Mouse (Mus musculus) ES-Bruce4 (cell line): ENCODE data around the gene Sh3gl3. TPM values are rescaled to one million over a fixed set of nuclear protein-coding genes. Genes with fewer than 3 reads are reported as not detected.
A peak's percentile ranks its signal among the peaks of the same experiment; 100 is the strongest.

Source experiments
- H3K27ac ChIP-seq: 2 replicates; pipeline ENCODE4 v1.5.1; 2012; ENCODE audit warnings: low read length, inconsistent platforms; ENCODE audit not compliant: insufficient read depth
- H3K27me3 ChIP-seq: 2 replicates; pipeline ENCODE4 v1.6.1; 2012; ENCODE audit warnings: mild to moderate bottlenecking, low read length, inconsistent platforms; ENCODE audit not compliant: control insufficient read depth, poor library complexity, insufficient read depth, severe bottlenecking
- H3K36me3 ChIP-seq: 2 replicates; pipeline ENCODE4 v1.6.1; 2012; ENCODE audit warnings: inconsistent platforms, mild to moderate bottlenecking, low read length, moderate library complexity; ENCODE audit not compliant: control insufficient read depth, poor library complexity, insufficient read depth, severe bottlenecking
- H3K4me1 ChIP-seq: one replicate; pipeline ENCODE4 v1.8.1; 2011; ENCODE audit warnings: low read length; ENCODE audit not compliant: control insufficient read depth, insufficient read depth
- H3K4me3 ChIP-seq: 2 replicates; pipeline ENCODE4 v1.5.1; 2011; ENCODE audit warnings: low read depth, mild to moderate bottlenecking, low read length
- H3K9ac ChIP-seq: 2 replicates; pipeline ENCODE4 v1.6.1; 2012; ENCODE audit warnings: low read depth, mild to moderate bottlenecking, inconsistent platforms; ENCODE audit not compliant: poor library complexity, severe bottlenecking
- H3K9me3 ChIP-seq: replicated peaks from 2 replicates; pipeline ENCODE4 v1.6.1; 2012; ENCODE audit warnings: mild to moderate bottlenecking, low read length, inconsistent platforms; ENCODE audit not compliant: control insufficient read depth, poor library complexity, insufficient read depth, severe bottlenecking
- CTCF ChIP-seq: IDR thresholded peaks from one replicate; pipeline ENCODE4 v1.8.1; 2011; ENCODE audit warnings: low read depth, low read length
- EP300 ChIP-seq: IDR thresholded peaks from 2 replicates; pipeline ENCODE4 v1.6.1; 2011; ENCODE audit warnings: low read depth, low read length; ENCODE audit not compliant: insufficient read depth
- POLR2A ChIP-seq: IDR thresholded peaks from one replicate; pipeline ENCODE4 v1.8.1; 2011; ENCODE audit warnings: low read length; ENCODE audit not compliant: insufficient read depth
- polyA plus RNA-seq: library from polyadenylated mRNA; stranded (reverse); fragments of >200 nt; gene quantifications from 2 replicates; pipeline ENCODE4 v1.2.4, GENCODE M21; 2011; ENCODE audit warnings: low read depth; ENCODE audit not compliant: missing spikeins, insufficient read depth, insufficient read length

Sh3gl3 gene
- polyA plus RNA-seq, 1 experiment: 20.9 TPM

GRCm38 (mm10) chr7:82236899-82237162 lies 63.2 kb downstream of the Sh3gl3 start:
- peak overlapping the region; percentile 62 for H3K27ac ChIP-seq
- peaks cover 6% of the 10 kb centered on the region for H3K4me1 ChIP-seq
- H3K27me3 ChIP-seq: no peaks in the 10 kb centered on the region
- no peak overlapping the region for H3K9ac ChIP-seq
- 0 out of 2 replicates have a peak, but pooled peaks cover 4% of the 10 kb centered on the region for H3K9me3 ChIP-seq
- no peaks in the 10 kb centered on the region for H3K36me3 ChIP-seq
- TF ChIP-seq EP300 (no peak), CTCF (no peak), POLR2A (no peak)
- no peak overlapping the region for H3K4me3 ChIP-seq

- 0 out of 2 replicates have a peak, but pooled peaks cover 4% of the 10 kb centered on the region for H3K9me3 ChIP-seq
- H3K4me1 ChIP-seq: peaks cover 4% of the 10 kb centered on the region
- H3K36me3 ChIP-seq: no peaks in the 10 kb centered on the region
- H3K27me3 ChIP-seq: no peaks in the 10 kb centered on the region
- H3K4me3 ChIP-seq: no peak overlapping the region
- TF ChIP-seq CTCF (no peak), EP300 (no peak)
- H3K9ac ChIP-seq: no peak overlapping the region
- H3K27ac ChIP-seq: no peak overlapping the region
Measured at GRCm38 (mm10) chr7:82240424-82241240, 67.0 kb downstream of the Sh3gl3 start.

GRCm38 (mm10) chr7:82244701-82245100 lies 71.1 kb downstream of the Sh3gl3 start:
- no peaks in the 10 kb centered on the region for H3K36me3 ChIP-seq
- H3K27ac ChIP-seq: no peak overlapping the region
- TF ChIP-seq EP300: no peak
- TF ChIP-seq POLR2A: no peak
- TF ChIP-seq CTCF: no peak
- H3K4me3 ChIP-seq: no peak overlapping the region
- no peaks in the 10 kb centered on the region for H3K9me3 ChIP-seq
- no peak overlapping the region for H3K9ac ChIP-seq
- H3K27me3 ChIP-seq: no peaks in the 10 kb centered on the region
- no peaks in the 10 kb centered on the region for H3K4me1 ChIP-seq

- no peak overlapping the region for H3K4me3 ChIP-seq
- TF ChIP-seq EP300 (no peak), CTCF (no peak), POLR2A (no peak)
- H3K27ac ChIP-seq: no peak overlapping the region
- H3K4me1 ChIP-seq: no peaks in the 10 kb centered on the region
- no peaks in the 10 kb centered on the region for H3K36me3 ChIP-seq
- H3K9me3 ChIP-seq: no peaks in the 10 kb centered on the region
- H3K9ac ChIP-seq: no peak overlapping the region
- H3K27me3 ChIP-seq: no peaks in the 10 kb centered on the region
Measured at GRCm38 (mm10) chr7:82248953-82249695, 75.5 kb downstream of the Sh3gl3 start.

- H3K27me3 ChIP-seq: no peaks in the 10 kb centered on the region
- no peaks in the 10 kb centered on the region for H3K9me3 ChIP-seq
- no peak overlapping the region for H3K9ac ChIP-seq
- H3K4me1 ChIP-seq: no peaks in the 10 kb centered on the region
- H3K4me3 ChIP-seq: no peak overlapping the region
- no peak for TF ChIP-seq CTCF
- TF ChIP-seq POLR2A: no peak
- TF ChIP-seq EP300: no peak
- H3K36me3 ChIP-seq: no peaks in the 10 kb centered on the region
- no peak overlapping the region for H3K27ac ChIP-seq
Measured at GRCm38 (mm10) chr7:82253309-82253708, 79.7 kb downstream of the Sh3gl3 start.

- H3K27me3 ChIP-seq: no peaks in the 10 kb centered on the region
- H3K4me1 ChIP-seq: peaks cover 4% of the 10 kb centered on the region
- H3K4me3 ChIP-seq: no peak overlapping the region; the same call in 1 of the 2 replicates
- no peak overlapping the region for H3K27ac ChIP-seq
- H3K36me3 ChIP-seq: no peaks in the 10 kb centered on the region
- H3K9ac ChIP-seq: no peak overlapping the region
- TF ChIP-seq CTCF (no peak), POLR2A (no peak), EP300 (no peak)
- no peaks in the 10 kb centered on the region for H3K9me3 ChIP-seq
Measured at GRCm38 (mm10) chr7:82256936-82257335, 83.3 kb downstream of the Sh3gl3 start.
